Mouse (Mus musculus): ENCODE data around the gene Zc3h12a. TPM values are rescaled to one million over a fixed set of nuclear protein-coding genes. Genes with fewer than 3 reads are reported as not detected.

Zc3h12a gene
- polyA plus RNA-seq, 1 experiment from 2014 or later: 0.55 TPM

GRCm38 (mm10) chr4:125134631-125135030, 7.0 kb upstream of the Zc3h12a start:
- no peak overlapping the region for H3K4me3 ChIP-seq (ENCODE audit: low read length)
- no peaks in the 10 kb centered on the region for H3K27me3 ChIP-seq (ENCODE audit: control insufficient read depth, insufficient read depth, low read depth, low read length)
- WGBS: 63% methylated on average over 5 of the region's 5 CpGs
- H3K4me1 ChIP-seq (replicated peaks; ENCODE audit: control insufficient read depth, insufficient read depth, low read length): no peaks in the 10 kb centered on the region
- no peaks in the 10 kb centered on the region for H3K36me3 ChIP-seq (ENCODE audit: control insufficient read depth, insufficient read depth, low read length)
- no peak overlapping the region for H3K9ac ChIP-seq (ENCODE audit: low read length)
- H3K4me2 ChIP-seq (ENCODE audit: low read depth, low read length): no peak overlapping the region
- ATAC-seq (ENCODE audit: low read depth): no peak
- no peak overlapping the region for H3K27ac ChIP-seq (ENCODE audit: low read length)
- H3K9me3 ChIP-seq (ENCODE audit: control insufficient read depth, low read length): no peaks in the 10 kb centered on the region

- Histone ChIP-seq H3K27me3 (ENCODE audit: control insufficient read depth, insufficient read depth, low read depth, low read length) (no peaks in the 10 kb centered on the region), H3K9me3 (ENCODE audit: control insufficient read depth, low read length) (no peaks in the 10 kb centered on the region), H3K4me2 (ENCODE audit: low read depth, low read length) (no peak overlapping the region), H3K4me1 (replicated peaks; ENCODE audit: control insufficient read depth, insufficient read depth, low read length) (no peaks in the 10 kb centered on the region), H3K36me3 (ENCODE audit: control insufficient read depth, insufficient read depth, low read length) (no peaks in the 10 kb centered on the region), H3K27ac (ENCODE audit: low read length) (no peak overlapping the region), H3K9ac (ENCODE audit: low read length) (no peak overlapping the region), H3K4me3 (ENCODE audit: low read length) (no peak overlapping the region)
- no peak for ATAC-seq (ENCODE audit: low read depth)
- 75% methylated on average over 4 of the region's 4 CpGs for WGBS
These were observed 6.6 kb upstream of the Zc3h12a start for GRCm38 (mm10) chr4:125134192-125134591.

- WGBS: 21% methylated on average over 5 of the region's 5 CpGs
- H3K36me3 ChIP-seq (ENCODE audit: control insufficient read depth, insufficient read depth, low read length): no peaks in the 10 kb centered on the region
These were observed 4.8 kb upstream of the Zc3h12a start for GRCm38 (mm10) chr4:125132394-125132793.

GRCm38 (mm10) chr4:125131493-125131892, 3.9 kb upstream of the Zc3h12a start:
- Histone ChIP-seq H3K36me3 (ENCODE audit: control insufficient read depth, insufficient read depth, low read length) (no peaks in the 10 kb centered on the region), H3K27ac (ENCODE audit: low read length) (no peak overlapping the region), H3K9ac (ENCODE audit: low read length) (no peak overlapping the region), H3K9me3 (ENCODE audit: control insufficient read depth, low read length) (no peaks in the 10 kb centered on the region), H3K4me2 (ENCODE audit: low read depth, low read length) (no peak overlapping the region), H3K4me3 (ENCODE audit: low read length) (no peak overlapping the region), H3K27me3 (ENCODE audit: control insufficient read depth, insufficient read depth, low read depth, low read length) (peaks cover 2% of the 10 kb centered on the region; the same call in 1 of the 2 replicates), H3K4me1 (replicated peaks; ENCODE audit: control insufficient read depth, insufficient read depth, low read length) (peaks cover 12% of the 10 kb centered on the region)
- 50% methylated on average over 4 of the region's 4 CpGs for WGBS
- ATAC-seq (ENCODE audit: low read depth): no peak

More at GRCm38 (mm10) chr4:125132394-125132793, 4.8 kb upstream of the Zc3h12a start:
- Histone ChIP-seq H3K9me3 (ENCODE audit: control insufficient read depth, low read length) (no peaks in the 10 kb centered on the region), H3K9ac (ENCODE audit: low read length) (no peak overlapping the region), H3K27me3 (ENCODE audit: control insufficient read depth, insufficient read depth, low read depth, low read length) (peaks cover 2% of the 10 kb centered on the region; the same call in 1 of the 2 replicates), H3K27ac (ENCODE audit: low read length) (no peak overlapping the region), H3K4me2 (ENCODE audit: low read depth, low read length) (no peak overlapping the region), H3K4me3 (ENCODE audit: low read length) (no peak overlapping the region), H3K4me1 (replicated peaks; ENCODE audit: control insufficient read depth, insufficient read depth, low read length) (peaks cover 4% of the 10 kb centered on the region; the same call in 1 of the 2 replicates)
- ATAC-seq (ENCODE audit: low read depth): no peak

- WGBS: 65% methylated on average over 7 of the region's 7 CpGs
- Histone ChIP-seq H3K36me3 (ENCODE audit: control insufficient read depth, insufficient read depth, low read length) (no peaks in the 10 kb centered on the region), H3K4me1 (replicated peaks; ENCODE audit: control insufficient read depth, insufficient read depth, low read length) (peaks cover 24% of the 10 kb centered on the region), H3K4me2 (ENCODE audit: low read depth, low read length) (peak overlapping the region; percentile 84), H3K9ac (ENCODE audit: low read length) (peak overlapping the region; percentile 64), H3K27me3 (ENCODE audit: control insufficient read depth, insufficient read depth, low read depth, low read length) (peaks cover 2% of the 10 kb centered on the region; the same call in 1 of the 2 replicates), H3K27ac (ENCODE audit: low read length) (no peak overlapping the region), H3K9me3 (ENCODE audit: control insufficient read depth, low read length) (no peaks in the 10 kb centered on the region), H3K4me3 (ENCODE audit: low read length) (peak overlapping the region; percentile 71)
- ATAC-seq (ENCODE audit: low read depth): no peak
These were observed 879 bp downstream of the Zc3h12a start for GRCm38 (mm10) chr4:125126761-125127160.

GRCm38 (mm10) chr4:125126186-125126585, 1.5 kb downstream of the Zc3h12a start:
- no peak overlapping the region for H3K27ac ChIP-seq (ENCODE audit: low read length)
- no peaks in the 10 kb centered on the region for H3K36me3 ChIP-seq (ENCODE audit: control insufficient read depth, insufficient read depth, low read length)
- H3K4me3 ChIP-seq (ENCODE audit: low read length): no peak overlapping the region
- no peak for ATAC-seq (ENCODE audit: low read depth)
- H3K9ac ChIP-seq (ENCODE audit: low read length): no peak overlapping the region
- no peak overlapping the region for H3K4me2 ChIP-seq (ENCODE audit: low read depth, low read length)
- peaks cover 24% of the 10 kb centered on the region for H3K4me1 ChIP-seq (replicated peaks; ENCODE audit: control insufficient read depth, insufficient read depth, low read length)
- H3K27me3 ChIP-seq (ENCODE audit: control insufficient read depth, insufficient read depth, low read depth, low read length): peaks cover 2% of the 10 kb centered on the region; the same call in 1 of the 2 replicates
- no peaks in the 10 kb centered on the region for H3K9me3 ChIP-seq (ENCODE audit: control insufficient read depth, low read length)
- WGBS: 81% methylated on average over 3 of the region's 3 CpGs

GRCm38 (mm10) chr4:125125361-125125921, 2.2 kb downstream of the Zc3h12a start:
- no peak overlapping the region for H3K27ac ChIP-seq (ENCODE audit: low read length)
- H3K36me3 ChIP-seq (ENCODE audit: control insufficient read depth, insufficient read depth, low read length): no peaks in the 10 kb centered on the region
- no peak overlapping the region for H3K9ac ChIP-seq (ENCODE audit: low read length)
- H3K27me3 ChIP-seq (ENCODE audit: control insufficient read depth, insufficient read depth, low read depth, low read length): peaks cover 2% of the 10 kb centered on the region; the same call in 1 of the 2 replicates
- WGBS: 72% methylated on average over 7 of the region's 7 CpGs
- H3K4me3 ChIP-seq (ENCODE audit: low read length): no peak overlapping the region
- peaks cover 24% of the 10 kb centered on the region for H3K4me1 ChIP-seq (replicated peaks; ENCODE audit: control insufficient read depth, insufficient read depth, low read length)
- no peak overlapping the region for H3K4me2 ChIP-seq (ENCODE audit: low read depth, low read length)
- no peak for ATAC-seq (ENCODE audit: low read depth)
- H3K9me3 ChIP-seq (ENCODE audit: control insufficient read depth, low read length): no peaks in the 10 kb centered on the region

GRCm38 (mm10) chr4:125124424-125125209, 3.0 kb downstream of the Zc3h12a start:
- Histone ChIP-seq H3K4me2 (ENCODE audit: low read depth, low read length) (no peak overlapping the region), H3K9ac (ENCODE audit: low read length) (0 out of 2 replicates have a peak overlapping the region, but pooled peaks have one; percentile 24), H3K9me3 (ENCODE audit: control insufficient read depth, low read length) (no peaks in the 10 kb centered on the region), H3K36me3 (ENCODE audit: control insufficient read depth, insufficient read depth, low read length) (peaks cover 2% of the 10 kb centered on the region), H3K4me1 (replicated peaks; ENCODE audit: control insufficient read depth, insufficient read depth, low read length) (peaks cover 24% of the 10 kb centered on the region), H3K27me3 (ENCODE audit: control insufficient read depth, insufficient read depth, low read depth, low read length) (peaks cover 2% of the 10 kb centered on the region; the same call in 1 of the 2 replicates), H3K27ac (ENCODE audit: low read length) (no peak overlapping the region), H3K4me3 (ENCODE audit: low read length) (no peak overlapping the region)
- no peak for ATAC-seq (ENCODE audit: low read depth)
- 40% methylated on average over 7 of the region's 7 CpGs for WGBS

GRCm38 (mm10) chr4:125123279-125123671, 4.4 kb downstream of the Zc3h12a start:
- no peak for ATAC-seq (ENCODE audit: low read depth)
- H3K9ac ChIP-seq (ENCODE audit: low read length): no peak overlapping the region
- 0 out of 2 replicates have a peak overlapping the region, but pooled peaks have one; percentile 11 for H3K4me2 ChIP-seq (ENCODE audit: low read depth, low read length)
- H3K9me3 ChIP-seq (ENCODE audit: control insufficient read depth, low read length): no peaks in the 10 kb centered on the region
- 67% methylated on average over 7 of the region's 7 CpGs for WGBS
- H3K36me3 ChIP-seq (ENCODE audit: control insufficient read depth, insufficient read depth, low read length): peaks cover 2% of the 10 kb centered on the region
- H3K4me1 ChIP-seq (replicated peaks; ENCODE audit: control insufficient read depth, insufficient read depth, low read length): peaks cover 24% of the 10 kb centered on the region
- peaks cover 2% of the 10 kb centered on the region; the same call in 1 of the 2 replicates for H3K27me3 ChIP-seq (ENCODE audit: control insufficient read depth, insufficient read depth, low read depth, low read length)
- no peak overlapping the region for H3K4me3 ChIP-seq (ENCODE audit: low read length)
- H3K27ac ChIP-seq (ENCODE audit: low read length): peak overlapping the region; percentile 36; the same call in 1 of the 2 replicates

Data from lung, embryonic 16.5 days (tissue).